Mouse (Mus musculus) CH12.LX (cell line): Measurements from ENCODE around the gene Tbrg1. TPM values are rescaled to one million over a fixed set of nuclear protein-coding genes. Genes with fewer than 3 reads are reported as not detected.

Source experiments
- DNase-seq: peaks from one replicate; pipeline ENCODE4 v3.0.0-alpha.2; 2013; ENCODE audit errors: extremely low read depth
- H3K27ac ChIP-seq: 2 replicates; pipeline ENCODE4 v1.5.1; 2012; ENCODE audit warnings: low read depth, mild to moderate bottlenecking, control low read depth, moderate library complexity; ENCODE audit not compliant: insufficient read depth
- H3K27me3 ChIP-seq: replicated peaks from 2 replicates; pipeline ENCODE3; 2012; ENCODE audit warnings: inconsistent platforms
- H3K36me3 ChIP-seq, 2 experiments: replicated peaks in 1 of 2; 2 replicates each; pipeline versions ENCODE3 to v1.6.1; 2012; ENCODE audit warnings: inconsistent platforms in 1 of 2, low read length in 1 of 2, mild to moderate bottlenecking in 1 of 2, mixed read lengths in 1 of 2, moderate library complexity in 1 of 2; ENCODE audit not compliant: control insufficient read depth in 1 of 2, insufficient read depth in 1 of 2
- H3K4me1 ChIP-seq, 2 experiments: 2 replicates each; pipeline ENCODE4 v1.6.1; 2012; ENCODE audit warnings: inconsistent platforms in 1 of 2, moderate library complexity in 1 of 2; ENCODE audit not compliant: insufficient read depth in 2 of 2, control insufficient read depth in 1 of 2
- H3K4me2 ChIP-seq: 2 replicates; pipeline ENCODE4 v1.6.1; 2012; ENCODE audit warnings: low read depth, mild to moderate bottlenecking, control low read depth; ENCODE audit not compliant: poor library complexity, insufficient read depth, severe bottlenecking
- H3K4me3 ChIP-seq, 3 experiments: fragments of 150-350 bp in 1 of 3; sonication (generic) in 1 of 3; replicated peaks in 1 of 3; 2 replicates each; pipeline versions ENCODE3 to v1.5.1; 2011 to 2012; ENCODE audit warnings: low read depth in 2 of 3, low read length in 2 of 3, mild to moderate bottlenecking in 2 of 3, moderate library complexity in 2 of 3, control low read depth in 1 of 3, improper control_type of control experiment in 1 of 3, inconsistent platforms in 1 of 3, mixed read lengths in 1 of 3; ENCODE audit not compliant: poor library complexity in 1 of 3
- H3K79me2 ChIP-seq: replicated peaks from 2 replicates; pipeline ENCODE4 v1.6.1; 2012; ENCODE audit warnings: mild to moderate bottlenecking, moderate library complexity; ENCODE audit not compliant: control insufficient read depth, poor library complexity, insufficient read depth, severe bottlenecking; ENCODE audit errors: extremely low read depth
- H3K9ac ChIP-seq: 2 replicates; pipeline ENCODE4 v1.6.1; 2012; ENCODE audit warnings: low read depth, mild to moderate bottlenecking, control low read depth, moderate library complexity; ENCODE audit not compliant: insufficient read depth
- H3K9me3 ChIP-seq: replicated peaks from 2 replicates; pipeline ENCODE3; 2012; ENCODE audit warnings: low read length, inconsistent platforms, mixed read lengths
- BHLHE40 ChIP-seq: IDR thresholded peaks from 2 replicates; pipeline ENCODE4 v1.6.1; 2011; ENCODE audit warnings: mild to moderate bottlenecking, low read depth, low read length, improper control_type of control experiment
- CHD1 ChIP-seq: IDR thresholded peaks from 2 replicates; pipeline ENCODE4 v1.6.1; 2012; ENCODE audit warnings: low read depth, low read length, improper control_type of control experiment, inconsistent platforms
- CHD2 ChIP-seq: IDR thresholded peaks from 2 replicates; pipeline ENCODE4 v1.6.1; 2011; ENCODE audit warnings: low read length, improper control_type of control experiment
- CTCF ChIP-seq, 2 experiments: IDR thresholded peaks in 1 of 2; conservative IDR thresholded peaks in 1 of 2; 2 replicates each; pipeline ENCODE4 v1.5.1; 2011 to 2012; ENCODE audit warnings: low read depth in 2 of 2, low read length in 2 of 2, improper control_type of control experiment in 1 of 2, inconsistent platforms in 1 of 2, mild to moderate bottlenecking in 1 of 2, moderate library complexity in 1 of 2
- E2F4 ChIP-seq: IDR thresholded peaks from 2 replicates; pipeline ENCODE4 v1.6.1; 2011; ENCODE audit warnings: low read depth, low read length, improper control_type of control experiment; ENCODE audit not compliant: insufficient replicate concordance
- ELF1 ChIP-seq: IDR thresholded peaks from 2 replicates; pipeline ENCODE4 v1.6.1; 2014; ENCODE audit warnings: low read depth, mild to moderate bottlenecking, inconsistent platforms, low read length, improper control_type of control experiment
- EP300 ChIP-seq: IDR thresholded peaks from 2 replicates; pipeline ENCODE4 v1.6.1; 2011; ENCODE audit warnings: low read length, improper control_type of control experiment
- ETS1 ChIP-seq: conservative IDR thresholded peaks from 2 replicates; pipeline ENCODE4 v1.6.1; 2012; ENCODE audit warnings: low read depth, mild to moderate bottlenecking, inconsistent platforms, low read length, improper control_type of control experiment, moderate library complexity
- GABPA ChIP-seq: IDR thresholded peaks from 2 replicates; pipeline ENCODE4 v1.6.1; 2012; ENCODE audit warnings: low read depth, low read length, improper control_type of control experiment, inconsistent platforms; ENCODE audit not compliant: insufficient replicate concordance
- HCFC1 ChIP-seq: IDR thresholded peaks from 2 replicates; pipeline ENCODE4 v1.6.1; 2012; ENCODE audit warnings: low read depth, mild to moderate bottlenecking, inconsistent platforms, low read length, improper control_type of control experiment
- IRF4 ChIP-seq: IDR thresholded peaks from 2 replicates; pipeline ENCODE4 v1.6.1; 2014; ENCODE audit warnings: low read depth, mild to moderate bottlenecking, inconsistent platforms, low read length, improper control_type of control experiment
- JUN ChIP-seq: IDR thresholded peaks from 2 replicates; pipeline ENCODE4 v1.6.1; 2011; ENCODE audit warnings: low read depth, mild to moderate bottlenecking, low read length, improper control_type of control experiment, moderate library complexity; ENCODE audit not compliant: insufficient read depth
- JUND ChIP-seq: conservative IDR thresholded peaks from 2 replicates; pipeline ENCODE4 v1.6.1; 2011; ENCODE audit warnings: low read depth, low read length, improper control_type of control experiment
- KAT2A ChIP-seq: IDR thresholded peaks from 2 replicates; pipeline ENCODE4 v1.6.1; 2012; ENCODE audit warnings: low read length, improper control_type of control experiment, inconsistent platforms; ENCODE audit not compliant: insufficient replicate concordance
- MAFK ChIP-seq: IDR thresholded peaks from 2 replicates; pipeline ENCODE4 v1.6.1; 2011; ENCODE audit warnings: low read length, improper control_type of control experiment; ENCODE audit not compliant: insufficient replicate concordance
- MAX ChIP-seq: IDR thresholded peaks from 2 replicates; pipeline ENCODE4 v1.6.1; 2011; ENCODE audit warnings: low read length, improper control_type of control experiment
- MAZ ChIP-seq: IDR thresholded peaks from 2 replicates; pipeline ENCODE4 v1.6.1; 2012; ENCODE audit warnings: low read depth, mild to moderate bottlenecking, inconsistent platforms, low read length, improper control_type of control experiment, moderate library complexity
- MEF2A ChIP-seq: IDR thresholded peaks from 2 replicates; pipeline ENCODE4 v1.6.1; 2014; ENCODE audit warnings: low read depth, mild to moderate bottlenecking, inconsistent platforms, low read length, improper control_type of control experiment, borderline replicate concordance
- MXI1 ChIP-seq: IDR thresholded peaks from 2 replicates; pipeline ENCODE4 v1.6.1; 2011; ENCODE audit warnings: mild to moderate bottlenecking, low read depth, low read length, improper control_type of control experiment
- MYC ChIP-seq: IDR thresholded peaks from 2 replicates; pipeline ENCODE4 v1.6.1; 2011; ENCODE audit warnings: low read depth, mild to moderate bottlenecking, improper control_type of control experiment, low read length
- NELFE ChIP-seq: IDR thresholded peaks from 2 replicates; pipeline ENCODE4 v1.6.1; 2011; ENCODE audit warnings: low read depth, low read length, improper control_type of control experiment
- NRF1 ChIP-seq: IDR thresholded peaks from 2 replicates; pipeline ENCODE4 v1.6.1; 2014; ENCODE audit warnings: low read depth, mild to moderate bottlenecking, inconsistent platforms, low read length, improper control_type of control experiment, moderate library complexity
- PAX5 ChIP-seq: IDR thresholded peaks from 2 replicates; pipeline ENCODE4 v1.6.1; 2012; ENCODE audit warnings: low read length, inconsistent platforms, mixed read lengths
- POLR2A ChIP-seq: IDR thresholded peaks from 2 replicates; pipeline ENCODE4 v1.6.1; 2011; ENCODE audit warnings: low read depth, mild to moderate bottlenecking, improper control_type of control experiment, low read length
- POLR2AphosphoS2 ChIP-seq: IDR thresholded peaks from 2 replicates; pipeline ENCODE4 v1.6.1; 2011; ENCODE audit warnings: low read depth, low read length, improper control_type of control experiment
- RAD21 ChIP-seq: IDR thresholded peaks from 2 replicates; pipeline ENCODE4 v1.6.1; 2011; ENCODE audit warnings: low read depth, mild to moderate bottlenecking, low read length, improper control_type of control experiment, moderate library complexity
- RCOR1 ChIP-seq: conservative IDR thresholded peaks from 2 replicates; pipeline ENCODE4 v1.6.1; 2012; ENCODE audit warnings: low read depth, mild to moderate bottlenecking, inconsistent platforms, low read length, improper control_type of control experiment
- SIN3A ChIP-seq: IDR thresholded peaks from 2 replicates; pipeline ENCODE4 v1.6.1; 2012; ENCODE audit warnings: low read length, improper control_type of control experiment, inconsistent platforms
- SMC3 ChIP-seq: IDR thresholded peaks from 2 replicates; pipeline ENCODE4 v1.6.1; 2011; ENCODE audit warnings: low read depth, low read length, improper control_type of control experiment
- TBP ChIP-seq: conservative IDR thresholded peaks from 2 replicates; pipeline ENCODE4 v1.6.1; 2011; ENCODE audit warnings: low read depth, low read length, improper control_type of control experiment
- TCF12 ChIP-seq: IDR thresholded peaks from 2 replicates; pipeline ENCODE4 v1.6.1; 2014; ENCODE audit warnings: low read depth, mild to moderate bottlenecking, inconsistent platforms, low read length, improper control_type of control experiment
- UBTF ChIP-seq: IDR thresholded peaks from 2 replicates; pipeline ENCODE4 v1.6.1; 2012; ENCODE audit warnings: low read depth, mild to moderate bottlenecking, inconsistent platforms, low read length, improper control_type of control experiment, moderate library complexity
- USF1 ChIP-seq: IDR thresholded peaks from 2 replicates; pipeline ENCODE4 v1.6.1; 2014; ENCODE audit warnings: low read depth, mild to moderate bottlenecking, inconsistent platforms, low read length, improper control_type of control experiment
- USF2 ChIP-seq: conservative IDR thresholded peaks from 2 replicates; pipeline ENCODE4 v1.6.1; 2011; ENCODE audit warnings: low read depth, low read length, improper control_type of control experiment
- ZC3H11A ChIP-seq: IDR thresholded peaks from 2 replicates; pipeline ENCODE4 v1.6.1; 2012; ENCODE audit warnings: low read depth, mild to moderate bottlenecking, inconsistent platforms, low read length, improper control_type of control experiment
- ZKSCAN1 ChIP-seq: IDR thresholded peaks from 2 replicates; pipeline ENCODE4 v1.6.1; 2012; ENCODE audit warnings: low read depth, inconsistent platforms, low read length, improper control_type of control experiment, borderline replicate concordance
- ZMIZ1 ChIP-seq: IDR thresholded peaks from 2 replicates; pipeline ENCODE4 v1.6.1; 2012; ENCODE audit warnings: low read depth, mild to moderate bottlenecking, inconsistent platforms, low read length, improper control_type of control experiment
- ZNF384 ChIP-seq: IDR thresholded peaks from 2 replicates; pipeline ENCODE4 v1.6.1; 2012; ENCODE audit warnings: low read depth, low read length, improper control_type of control experiment, inconsistent platforms
- dilution Hi-C: fragments of 300-500 bp; cut with MboI; formaldehyde crosslinking; loops from 2 replicates; pipeline ENCODE4 v1.14.3; 2020; ENCODE audit warnings: low sequenced_read_pairs; ENCODE audit not compliant: extremely low pct_unique_long_range_greater_than_20kb, extremely low pct_ligation_motif_present
- in situ Hi-C: fragments of 300-500 bp; cut with MboI; formaldehyde crosslinking; loops from 3 replicates; pipeline ENCODE4 v1.14.3; 2019; ENCODE audit warnings: low sequenced_read_pairs, low pct_ligation_motif_present, low pct_unique_long_range_greater_than_20kb, mixed read lengths
- polyA plus RNA-seq: library from polyadenylated mRNA; unstranded; fragments of >175 nt; gene quantifications from 2 replicates; pipeline ENCODE4 v1.2.1, GENCODE M21; 2012; ENCODE audit warnings: low read depth; ENCODE audit not compliant: insufficient read length
- total RNA-seq, 2 experiments: library from RNA; depleted of rRNA; stranded (reverse); fragments of 300-350 nt in 1 of 2; fragments of >200 nt in 1 of 2; gene quantifications; 2 replicates each; pipeline ENCODE4 v1.2.3; 2012 to 2014

Gene Tbrg1
- total RNA-seq (2012; rRNA removed) (97.4 and 99.9 TPM in 2 replicates), total RNA-seq (2014; rRNA removed) (115 and 129 TPM in 2 replicates), polyA plus RNA-seq (92.4 and 103 TPM in 2 replicates)

- Histone ChIP-seq H3K36me3 (peaks cover 23 to 30% of the 10 kb centered on the region in 2 experiments), H3K4me2 (peak within 1 kb of the TSS; percentile 73; the same call in 1 of the 2 replicates), H3K79me2 (peaks cover 13% of the 10 kb centered on the region; the same call in 1 of the 2 replicates), H3K27ac (peak within 1 kb of the TSS; percentile 70), H3K9me3 (no peaks in the 10 kb centered on the region), H3K27me3 (no peaks in the 10 kb centered on the region), H3K4me1 (peaks cover 0 to 8% of the 10 kb centered on the region in 2 experiments; a peak in 2 of 4 replicates), H3K9ac (peak within 1 kb of the TSS; percentile 85), H3K4me3 (peak within 1 kb of the TSS; percentile 70 to 97 (median 90))
- DNase-seq, result peak; percentile 71
- dilution Hi-C loops (no loop called here), in situ Hi-C loops (no loop called here)
- TF ChIP-seq TBP (peak; percentile 57), CHD2 (no peak), MAX (peak; percentile 78; the same call in 1 of the 2 replicates), ETS1 (no peak; the same call in 1 of the 2 replicates), KAT2A (no peak), SMC3 (no peak), GABPA (no peak), RAD21 (no peak), ELF1 (peak; percentile 91), RCOR1 (no peak), EP300 (no peak), JUND (no peak), ZC3H11A (no peak), IRF4 (0 out of 2 replicates have a peak, but pooled peaks have one; percentile 27), USF2 (no peak), MAFK (no peak), ZMIZ1 (no peak), BHLHE40 (peak; percentile 86), MXI1 (peak; percentile 87), NELFE (peak; percentile 91), SIN3A (no peak), POLR2AphosphoS2 (no peak), CTCF (conservative IDR thresholded peaks at IDR 0.05 in 1 of 2, IDR thresholded peaks at IDR 0.05 in 1 of 2; ENCODE audit: low read depth in 2 of 2, low read length in 2 of 2) (no peak), MYC (peak; percentile 83), E2F4 (no peak), UBTF (no peak), JUN (no peak), MAZ (no peak), ZNF384 (no peak), ZKSCAN1 (no peak), USF1 (no peak), HCFC1 (peak; percentile 59), TCF12 (no peak), NRF1 (peak; percentile 89), MEF2A (no peak), POLR2A (peak; percentile 87), CHD1 (0 out of 2 replicates have a peak, but pooled peaks have one; percentile 7), PAX5 (no peak)
Observed at GRCm38 (mm10) chr9:37656931-37657481, at the start of gene Tbrg1. Gene Tbrg1 (minus strand): TSS chr9:37657312.
